Mouse (Mus musculus): ENCODE measurements around the gene Ott. TPM values are rescaled to one million over a fixed set of nuclear protein-coding genes. Genes with fewer than 3 reads are reported as not detected.

Gene Ott
- not detected in 2 replicates for polyA plus RNA-seq (2012; rRNA removed)

GRCm38 (mm10) chrX:149073982-149074381 lies at the start of gene Ott:
Gene Ott, plus strand, starts transcription at chrX:149074282.

Other genes with a start within 250 kb of the Ott start
- gene Luzp4, start 216.6 kb upstream of the Ott start, polyA plus RNA-seq (2012; rRNA removed) = not detected in 2 replicates
- not detected in 2 replicates for gene Gm15093, start 198.1 kb downstream of the Ott start, polyA plus RNA-seq (2012; rRNA removed)